Mouse (Mus musculus) inflammation-experienced regulatory T-cells, adult 16 weeks (primary cell): Measurements from ENCODE around the gene Ptprcap. TPM values are rescaled to one million over a fixed set of nuclear protein-coding genes. Genes with fewer than 3 reads are reported as not detected.

ENCODE experiments used
- polyA plus RNA-seq: library from polyadenylated mRNA; unstranded; fragments of 100-300 nt; shearing (Covaris generic); gene quantifications from one replicate; pipeline ENCODE4 v1.2.1, GENCODE M21; 2017

Ptprcap gene
- 1,670 TPM for polyA plus RNA-seq

GRCm38 (mm10) chr19:4153232-4153654 is at the start of gene Ptprcap:
Gene Ptprcap (plus strand): TSS chr19:4153604.

GRCm38 (mm10) chr19:4125741-4126696 is 27.4 kb upstream of the Ptprcap start, which contains the start of gene Aip:
Gene Aip (minus strand): TSS chr19:4125858.

GRCm38 (mm10) chr19:4139446-4139845 is 14.0 kb upstream of the Ptprcap start, which contains the start of gene Gpr152:
Gene Gpr152 (plus strand): TSS chr19:4139787.

GRCm38 (mm10) chr19:4143759-4144268 is 9.6 kb upstream of the Ptprcap start, which contains the start of gene Cabp4:
Gene Cabp4 (minus strand): TSS chr19:4144033.

GRCm38 (mm10) chr19:4148491-4148806 is 5.0 kb upstream of the Ptprcap start, which contains the start of gene Coro1b:
Gene Coro1b (plus strand): TSS chr19:4148619.

GRCm38 (mm10) chr19:4162646-4163542 is 9.5 kb downstream of the Ptprcap start, which contains the start of gene Rps6kb2:
Gene Rps6kb2 (minus strand): TSS chr19:4163354.

GRCm38 (mm10) chr19:4175368-4175947 is 22.1 kb downstream of the Ptprcap start, which contains the start of gene Carns1:
Gene Carns1 (minus strand): TSS chr19:4175479.

GRCm38 (mm10) chr19:4190831-4191334 is 37.5 kb downstream of the Ptprcap start, which contains the start of gene Tbc1d10c:
Gene Tbc1d10c (minus strand): TSS chr19:4191284.

GRCm38 (mm10) chr19:4191528-4192250 is 38.3 kb downstream of the Ptprcap start, which contains the start of gene Ppp1ca:
Gene Ppp1ca (plus strand): TSS chr19:4192065.

GRCm38 (mm10) chr19:4201291-4201909 is 48.0 kb downstream of the Ptprcap start, which contains the start of gene Rad9a:
Gene Rad9a (minus strand): TSS chr19:4201662.

Other genes with a start within 250 kb of the Ptprcap start
- 75.6 TPM for gene Tcirg1, start 246.5 kb upstream of the Ptprcap start, polyA plus RNA-seq
- 209 TPM for gene Ndufs8, start 240.8 kb upstream of the Ptprcap start, polyA plus RNA-seq
- gene Aldh3b1, start 223.8 kb upstream of the Ptprcap start, polyA plus RNA-seq: 0.95 TPM
- 71.9 TPM for gene Unc93b1, start 218.4 kb upstream of the Ptprcap start, polyA plus RNA-seq
- gene Aldh3b3, start 195.0 kb upstream of the Ptprcap start, polyA plus RNA-seq: not detected
- not detected for gene Aldh3b2, start 181.3 kb upstream of the Ptprcap start, polyA plus RNA-seq
- gene Acy3, start 167.0 kb upstream of the Ptprcap start, polyA plus RNA-seq: 0.88 TPM
- gene Tbx10, start 160.9 kb upstream of the Ptprcap start, polyA plus RNA-seq: not detected
- gene Nudt8, start 153.0 kb upstream of the Ptprcap start, polyA plus RNA-seq: 12.2 TPM
- gene Gm49405, start 153.0 kb upstream of the Ptprcap start, polyA plus RNA-seq: 1.6 TPM
- 2.9 TPM for gene Doc2g, start 150.3 kb upstream of the Ptprcap start, polyA plus RNA-seq
- gene Ndufv1, start 140.8 kb upstream of the Ptprcap start, polyA plus RNA-seq: 167 TPM
- gene Gstp1, start 115.6 kb upstream of the Ptprcap start, polyA plus RNA-seq: 661 TPM
- gene Gstp2, start 107.6 kb upstream of the Ptprcap start, polyA plus RNA-seq: 1.1 TPM
- gene Gstp3, start 94.0 kb upstream of the Ptprcap start, polyA plus RNA-seq: 111 TPM
- gene Cabp2, start 72.0 kb upstream of the Ptprcap start, polyA plus RNA-seq: not detected
- 1,056 TPM for gene Cdk2ap2, start 56.4 kb upstream of the Ptprcap start, polyA plus RNA-seq
- gene Pitpnm1, start 53.6 kb upstream of the Ptprcap start, polyA plus RNA-seq: 397 TPM
- gene Aip, start 27.7 kb upstream of the Ptprcap start, polyA plus RNA-seq: 213 TPM
- gene Gpr152, start 13.8 kb upstream of the Ptprcap start, polyA plus RNA-seq: not detected
- gene Cabp4, start 9.6 kb upstream of the Ptprcap start, polyA plus RNA-seq: 0.57 TPM
- 481 TPM for gene Coro1b, start 5.0 kb upstream of the Ptprcap start, polyA plus RNA-seq
- gene Rps6kb2, start 9.8 kb downstream of the Ptprcap start, polyA plus RNA-seq: 55.9 TPM
- 16.4 TPM for gene Carns1, start 21.9 kb downstream of the Ptprcap start, polyA plus RNA-seq
- 953 TPM for gene Tbc1d10c, start 37.7 kb downstream of the Ptprcap start, polyA plus RNA-seq
- 1,322 TPM for gene Ppp1ca, start 38.5 kb downstream of the Ptprcap start, polyA plus RNA-seq
- gene Rad9a, start 48.1 kb downstream of the Ptprcap start, polyA plus RNA-seq: 86.2 TPM
- 30.2 TPM for gene Clcf1, start 60.6 kb downstream of the Ptprcap start, polyA plus RNA-seq
- not detected for gene AC109138.7, start 60.8 kb downstream of the Ptprcap start, polyA plus RNA-seq
- gene Pold4, start 78.3 kb downstream of the Ptprcap start, polyA plus RNA-seq: 125 TPM
- 0.82 TPM for gene Ssh3, start 115.6 kb downstream of the Ptprcap start, polyA plus RNA-seq
- 3.1 TPM for gene Ankrd13d, start 129.5 kb downstream of the Ptprcap start, polyA plus RNA-seq
- 64.8 TPM for gene Grk2, start 152.6 kb downstream of the Ptprcap start, polyA plus RNA-seq
- gene Kdm2a, start 244.7 kb downstream of the Ptprcap start, polyA plus RNA-seq: 55.9 TPM